Mouse (Mus musculus) CH12.LX (cell line): ENCODE data around the gene Pbp2. TPM values are rescaled to one million over a fixed set of nuclear protein-coding genes. Genes with fewer than 3 reads are reported as not detected.

Source experiments
- DNase-seq: peaks from one replicate; pipeline ENCODE4 v3.0.0-alpha.2; 2013; ENCODE audit errors: extremely low read depth
- H3K27ac ChIP-seq: 2 replicates; pipeline ENCODE4 v1.5.1; 2012; ENCODE audit warnings: low read depth, mild to moderate bottlenecking, control low read depth, moderate library complexity; ENCODE audit not compliant: insufficient read depth
- H3K27me3 ChIP-seq: replicated peaks from 2 replicates; pipeline ENCODE3; 2012; ENCODE audit warnings: inconsistent platforms
- H3K36me3 ChIP-seq, 2 experiments: replicated peaks in 1 of 2; 2 replicates each; pipeline versions ENCODE3 to v1.6.1; 2012; ENCODE audit warnings: inconsistent platforms in 1 of 2, low read length in 1 of 2, mild to moderate bottlenecking in 1 of 2, mixed read lengths in 1 of 2, moderate library complexity in 1 of 2; ENCODE audit not compliant: control insufficient read depth in 1 of 2, insufficient read depth in 1 of 2
- H3K4me1 ChIP-seq, 2 experiments: 2 replicates each; pipeline ENCODE4 v1.6.1; 2012; ENCODE audit warnings: inconsistent platforms in 1 of 2, moderate library complexity in 1 of 2; ENCODE audit not compliant: insufficient read depth in 2 of 2, control insufficient read depth in 1 of 2
- H3K4me2 ChIP-seq: 2 replicates; pipeline ENCODE4 v1.6.1; 2012; ENCODE audit warnings: low read depth, mild to moderate bottlenecking, control low read depth; ENCODE audit not compliant: poor library complexity, insufficient read depth, severe bottlenecking
- H3K4me3 ChIP-seq, 3 experiments: fragments of 150-350 bp in 1 of 3; sonication (generic) in 1 of 3; replicated peaks in 1 of 3; 2 replicates each; pipeline versions ENCODE3 to v1.5.1; 2011 to 2012; ENCODE audit warnings: low read depth in 2 of 3, low read length in 2 of 3, mild to moderate bottlenecking in 2 of 3, moderate library complexity in 2 of 3, control low read depth in 1 of 3, improper control_type of control experiment in 1 of 3, inconsistent platforms in 1 of 3, mixed read lengths in 1 of 3; ENCODE audit not compliant: poor library complexity in 1 of 3
- H3K79me2 ChIP-seq: replicated peaks from 2 replicates; pipeline ENCODE4 v1.6.1; 2012; ENCODE audit warnings: mild to moderate bottlenecking, moderate library complexity; ENCODE audit not compliant: control insufficient read depth, poor library complexity, insufficient read depth, severe bottlenecking; ENCODE audit errors: extremely low read depth
- H3K9ac ChIP-seq: 2 replicates; pipeline ENCODE4 v1.6.1; 2012; ENCODE audit warnings: low read depth, mild to moderate bottlenecking, control low read depth, moderate library complexity; ENCODE audit not compliant: insufficient read depth
- H3K9me3 ChIP-seq: replicated peaks from 2 replicates; pipeline ENCODE3; 2012; ENCODE audit warnings: low read length, inconsistent platforms, mixed read lengths
- BHLHE40 ChIP-seq: IDR thresholded peaks from 2 replicates; pipeline ENCODE4 v1.6.1; 2011; ENCODE audit warnings: mild to moderate bottlenecking, low read depth, low read length, improper control_type of control experiment
- CHD1 ChIP-seq: IDR thresholded peaks from 2 replicates; pipeline ENCODE4 v1.6.1; 2012; ENCODE audit warnings: low read depth, low read length, improper control_type of control experiment, inconsistent platforms
- CHD2 ChIP-seq: IDR thresholded peaks from 2 replicates; pipeline ENCODE4 v1.6.1; 2011; ENCODE audit warnings: low read length, improper control_type of control experiment
- E2F4 ChIP-seq: IDR thresholded peaks from 2 replicates; pipeline ENCODE4 v1.6.1; 2011; ENCODE audit warnings: low read depth, low read length, improper control_type of control experiment; ENCODE audit not compliant: insufficient replicate concordance
- ELF1 ChIP-seq: IDR thresholded peaks from 2 replicates; pipeline ENCODE4 v1.6.1; 2014; ENCODE audit warnings: low read depth, mild to moderate bottlenecking, inconsistent platforms, low read length, improper control_type of control experiment
- EP300 ChIP-seq: IDR thresholded peaks from 2 replicates; pipeline ENCODE4 v1.6.1; 2011; ENCODE audit warnings: low read length, improper control_type of control experiment
- ETS1 ChIP-seq: conservative IDR thresholded peaks from 2 replicates; pipeline ENCODE4 v1.6.1; 2012; ENCODE audit warnings: low read depth, mild to moderate bottlenecking, inconsistent platforms, low read length, improper control_type of control experiment, moderate library complexity
- JUND ChIP-seq: conservative IDR thresholded peaks from 2 replicates; pipeline ENCODE4 v1.6.1; 2011; ENCODE audit warnings: low read depth, low read length, improper control_type of control experiment
- MEF2A ChIP-seq: IDR thresholded peaks from 2 replicates; pipeline ENCODE4 v1.6.1; 2014; ENCODE audit warnings: low read depth, mild to moderate bottlenecking, inconsistent platforms, low read length, improper control_type of control experiment, borderline replicate concordance
- MXI1 ChIP-seq: IDR thresholded peaks from 2 replicates; pipeline ENCODE4 v1.6.1; 2011; ENCODE audit warnings: mild to moderate bottlenecking, low read depth, low read length, improper control_type of control experiment
- NRF1 ChIP-seq: IDR thresholded peaks from 2 replicates; pipeline ENCODE4 v1.6.1; 2014; ENCODE audit warnings: low read depth, mild to moderate bottlenecking, inconsistent platforms, low read length, improper control_type of control experiment, moderate library complexity
- POLR2A ChIP-seq: IDR thresholded peaks from 2 replicates; pipeline ENCODE4 v1.6.1; 2011; ENCODE audit warnings: low read depth, mild to moderate bottlenecking, improper control_type of control experiment, low read length
- RAD21 ChIP-seq: IDR thresholded peaks from 2 replicates; pipeline ENCODE4 v1.6.1; 2011; ENCODE audit warnings: low read depth, mild to moderate bottlenecking, low read length, improper control_type of control experiment, moderate library complexity
- RCOR1 ChIP-seq: conservative IDR thresholded peaks from 2 replicates; pipeline ENCODE4 v1.6.1; 2012; ENCODE audit warnings: low read depth, mild to moderate bottlenecking, inconsistent platforms, low read length, improper control_type of control experiment
- TBP ChIP-seq: conservative IDR thresholded peaks from 2 replicates; pipeline ENCODE4 v1.6.1; 2011; ENCODE audit warnings: low read depth, low read length, improper control_type of control experiment
- UBTF ChIP-seq: IDR thresholded peaks from 2 replicates; pipeline ENCODE4 v1.6.1; 2012; ENCODE audit warnings: low read depth, mild to moderate bottlenecking, inconsistent platforms, low read length, improper control_type of control experiment, moderate library complexity
- USF1 ChIP-seq: IDR thresholded peaks from 2 replicates; pipeline ENCODE4 v1.6.1; 2014; ENCODE audit warnings: low read depth, mild to moderate bottlenecking, inconsistent platforms, low read length, improper control_type of control experiment
- USF2 ChIP-seq: conservative IDR thresholded peaks from 2 replicates; pipeline ENCODE4 v1.6.1; 2011; ENCODE audit warnings: low read depth, low read length, improper control_type of control experiment
- ZKSCAN1 ChIP-seq: IDR thresholded peaks from 2 replicates; pipeline ENCODE4 v1.6.1; 2012; ENCODE audit warnings: low read depth, inconsistent platforms, low read length, improper control_type of control experiment, borderline replicate concordance
- ZMIZ1 ChIP-seq: IDR thresholded peaks from 2 replicates; pipeline ENCODE4 v1.6.1; 2012; ENCODE audit warnings: low read depth, mild to moderate bottlenecking, inconsistent platforms, low read length, improper control_type of control experiment
- dilution Hi-C: fragments of 300-500 bp; cut with MboI; formaldehyde crosslinking; loops from 2 replicates; pipeline ENCODE4 v1.14.3; 2020; ENCODE audit warnings: low sequenced_read_pairs; ENCODE audit not compliant: extremely low pct_unique_long_range_greater_than_20kb, extremely low pct_ligation_motif_present
- in situ Hi-C: fragments of 300-500 bp; cut with MboI; formaldehyde crosslinking; loops from 3 replicates; pipeline ENCODE4 v1.14.3; 2019; ENCODE audit warnings: low sequenced_read_pairs, low pct_ligation_motif_present, low pct_unique_long_range_greater_than_20kb, mixed read lengths
- polyA plus RNA-seq: library from polyadenylated mRNA; unstranded; fragments of >175 nt; gene quantifications from 2 replicates; pipeline ENCODE4 v1.2.1, GENCODE M21; 2012; ENCODE audit warnings: low read depth; ENCODE audit not compliant: insufficient read length
- total RNA-seq, 2 experiments: library from RNA; depleted of rRNA; stranded (reverse); fragments of 300-350 nt in 1 of 2; fragments of >200 nt in 1 of 2; gene quantifications; 2 replicates each; pipeline ENCODE4 v1.2.3; 2012 to 2014

Gene Pbp2
- total and polyA plus RNA-seq, 3 experiments: not detected

DNA sequence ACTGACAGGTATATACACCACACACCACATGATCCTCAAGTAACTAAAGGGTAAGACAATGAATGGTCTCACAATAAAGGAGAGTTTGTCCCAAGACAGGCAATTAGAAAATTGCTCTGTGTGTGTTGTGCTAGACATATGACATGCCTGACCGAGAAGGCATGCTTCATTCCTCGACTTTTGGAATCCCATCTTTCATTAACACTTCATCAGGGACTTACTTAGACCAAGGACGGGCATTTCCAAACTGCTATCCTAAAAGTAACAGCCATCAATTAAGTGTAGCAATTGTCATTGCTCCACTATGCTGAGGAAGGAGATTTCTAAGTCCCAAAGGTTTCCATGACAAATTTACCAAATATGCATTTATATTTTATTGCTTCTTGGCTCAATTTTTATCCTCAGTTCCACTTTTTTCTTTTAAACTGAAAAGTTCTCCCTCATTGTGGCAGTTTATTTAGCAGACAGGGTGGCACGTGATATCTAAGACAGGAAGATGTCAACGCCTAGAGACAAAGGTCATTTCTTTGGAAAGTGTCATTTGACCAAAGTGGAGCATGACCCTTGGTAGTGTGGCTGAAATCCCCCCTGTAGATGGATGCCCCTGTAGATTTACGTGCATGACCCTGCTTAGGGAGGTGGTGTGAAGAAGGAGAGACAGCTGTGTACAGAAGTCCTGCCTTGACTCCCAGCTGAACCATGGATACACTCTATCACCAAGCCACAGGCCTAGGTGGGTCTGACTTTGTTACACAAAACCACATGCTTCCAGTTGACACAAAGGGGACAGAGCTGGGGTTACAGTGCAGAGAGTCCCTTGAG, 33.5 kb downstream of the Pbp2 start:
- TF ChIP-seq BHLHE40 (no peak), USF2 (no peak), ZMIZ1 (no peak), USF1 (no peak), CHD2 (no peak), CHD1 (no peak), UBTF (no peak), ETS1 (no peak), ELF1 (no peak), NRF1 (no peak), JUND (no peak)
- Histone ChIP-seq H3K27ac (no peak overlapping the region), H3K27me3 (no peaks in the 10 kb centered on the region), H3K9me3 (no peaks in the 10 kb centered on the region), H3K4me2 (no peak overlapping the region), H3K9ac (no peak overlapping the region), H3K79me2 (no peaks in the 10 kb centered on the region), H3K36me3 (no peaks in the 10 kb centered on the region), H3K4me1 (peaks cover 0 to 13% of the 10 kb centered on the region in 2 experiments; a peak in 3 of 4 replicates), H3K4me3 (no peak overlapping the region)
- dilution Hi-C loops (no loop called here), in situ Hi-C loops (no loop called here)
- no peak for DNase-seq

DNA sequence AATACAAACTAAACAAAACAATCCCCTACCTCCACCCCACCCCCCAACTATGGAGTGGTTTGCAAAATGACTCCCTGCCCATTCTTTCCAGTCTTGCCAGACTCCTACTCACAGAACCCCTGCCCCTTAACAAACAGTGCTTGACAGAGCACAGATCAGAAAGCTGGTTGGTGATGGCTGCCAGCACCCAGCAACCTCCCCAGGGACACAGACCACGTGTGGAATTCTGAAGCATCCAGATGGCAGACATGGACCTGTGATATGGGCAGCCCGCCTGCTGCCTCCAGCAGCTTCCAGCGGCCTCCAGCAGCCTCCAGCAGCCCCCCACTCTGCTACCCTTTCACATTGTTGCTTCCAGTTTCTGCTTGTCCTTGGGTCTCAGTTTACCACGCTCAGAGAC, 35.0 kb downstream of the Pbp2 start:
- no peak for DNase-seq
- Histone ChIP-seq H3K79me2 (no peaks in the 10 kb centered on the region), H3K9me3 (no peaks in the 10 kb centered on the region), H3K4me2 (no peak overlapping the region), H3K4me1 (peaks cover 0 to 13% of the 10 kb centered on the region in 2 experiments; a peak in 3 of 4 replicates), H3K27ac (no peak overlapping the region), H3K9ac (no peak overlapping the region), H3K36me3 (no peaks in the 10 kb centered on the region), H3K27me3 (no peaks in the 10 kb centered on the region), H3K4me3 (no peak overlapping the region)
- TF ChIP-seq TBP (no peak), MXI1 (no peak), POLR2A (no peak), ZKSCAN1 (no peak), RAD21 (no peak), E2F4 (no peak), MEF2A (no peak), RCOR1 (no peak), EP300 (no peak), ELF1 (no peak)
- in situ Hi-C loops: no loop called here
- dilution Hi-C loops: no loop called here
